Mouse (Mus musculus) thymus, adult 2 months (tissue): ENCODE measurements around the gene Asf1b.

Experiments used
- CTCF ChIP-seq: fragments of 200-500 bp; IDR thresholded peaks from 2 replicates; pipeline ENCODE4 v1.5.1; 2012; ENCODE audit warnings: mild to moderate bottlenecking, control low read depth, low read length, moderate library complexity, borderline replicate concordance; ENCODE audit not compliant: control insufficient read depth, poor library complexity, insufficient read depth; ENCODE audit errors: extremely low read depth
- POLR2A ChIP-seq: fragments of 200-500 bp; IDR thresholded peaks from 2 replicates; pipeline ENCODE4 v1.6.1; 2012; ENCODE audit warnings: mild to moderate bottlenecking, low read length, control low read depth, moderate library complexity; ENCODE audit not compliant: control insufficient read depth, poor library complexity, insufficient read depth; ENCODE audit errors: extremely low read depth

DNA sequence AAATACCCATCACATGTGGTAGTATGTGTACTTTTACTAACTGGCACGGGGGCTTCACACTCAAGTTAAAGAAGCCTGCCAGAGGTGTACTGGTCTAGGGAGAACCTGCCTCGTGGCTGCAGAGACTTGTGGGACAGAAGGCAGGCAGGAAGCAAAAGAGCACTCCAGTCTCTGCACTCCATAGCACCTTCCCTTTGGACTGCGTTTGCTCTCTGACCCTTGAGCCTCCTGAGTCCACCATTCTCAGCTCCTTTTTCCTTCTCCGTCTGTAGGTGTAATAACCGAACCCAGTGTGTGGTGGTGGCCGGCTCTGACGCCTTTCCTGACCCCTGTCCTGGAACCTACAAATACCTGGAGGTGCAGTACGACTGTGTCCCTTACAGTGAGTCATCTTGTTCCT is 32.6 kb upstream of the Asf1b start:
- no peak for TF ChIP-seq CTCF
- no peak for TF ChIP-seq POLR2A
